Mouse (Mus musculus) retina, postnatal 1 day (tissue): ENCODE results near the gene D630045J12Rik.

ENCODE experiments used
- DNase-seq: peaks from one replicate; pipeline ENCODE4 v3.0.0-alpha.2; 2012

Gene D630045J12Rik

GRCm38 (mm10) chr6:38087242-38088026 is 166.4 kb downstream of the D630045J12Rik start:
- DNase-seq, result no peak

- no peak for DNase-seq
Measured at GRCm38 (mm10) chr6:38083204-38083603, 170.6 kb downstream of the D630045J12Rik start.

- no peak for DNase-seq
Measured at GRCm38 (mm10) chr6:38081727-38082341, 172.0 kb downstream of the D630045J12Rik start.

- DNase-seq, result no peak
Measured at GRCm38 (mm10) chr6:38080364-38080763, 173.4 kb downstream of the D630045J12Rik start.

GRCm38 (mm10) chr6:38073592-38073991 is 180.2 kb downstream of the D630045J12Rik start:
- DNase-seq, result no peak
